Mouse (Mus musculus) erythroblast, embryonic 14.5 days (primary cell): ENCODE measurements around the gene Neurod2.

Experiments
- GATA1 ChIP-seq: IDR thresholded peaks from 2 replicates; pipeline ENCODE4 v1.6.1; 2012; ENCODE audit warnings: low read length, inconsistent platforms, mixed read lengths
- TAL1 ChIP-seq: IDR thresholded peaks from 3 replicates; pipeline ENCODE4 v1.6.1; 2012; ENCODE audit warnings: low read length, inconsistent platforms, mixed read lengths

DNA sequence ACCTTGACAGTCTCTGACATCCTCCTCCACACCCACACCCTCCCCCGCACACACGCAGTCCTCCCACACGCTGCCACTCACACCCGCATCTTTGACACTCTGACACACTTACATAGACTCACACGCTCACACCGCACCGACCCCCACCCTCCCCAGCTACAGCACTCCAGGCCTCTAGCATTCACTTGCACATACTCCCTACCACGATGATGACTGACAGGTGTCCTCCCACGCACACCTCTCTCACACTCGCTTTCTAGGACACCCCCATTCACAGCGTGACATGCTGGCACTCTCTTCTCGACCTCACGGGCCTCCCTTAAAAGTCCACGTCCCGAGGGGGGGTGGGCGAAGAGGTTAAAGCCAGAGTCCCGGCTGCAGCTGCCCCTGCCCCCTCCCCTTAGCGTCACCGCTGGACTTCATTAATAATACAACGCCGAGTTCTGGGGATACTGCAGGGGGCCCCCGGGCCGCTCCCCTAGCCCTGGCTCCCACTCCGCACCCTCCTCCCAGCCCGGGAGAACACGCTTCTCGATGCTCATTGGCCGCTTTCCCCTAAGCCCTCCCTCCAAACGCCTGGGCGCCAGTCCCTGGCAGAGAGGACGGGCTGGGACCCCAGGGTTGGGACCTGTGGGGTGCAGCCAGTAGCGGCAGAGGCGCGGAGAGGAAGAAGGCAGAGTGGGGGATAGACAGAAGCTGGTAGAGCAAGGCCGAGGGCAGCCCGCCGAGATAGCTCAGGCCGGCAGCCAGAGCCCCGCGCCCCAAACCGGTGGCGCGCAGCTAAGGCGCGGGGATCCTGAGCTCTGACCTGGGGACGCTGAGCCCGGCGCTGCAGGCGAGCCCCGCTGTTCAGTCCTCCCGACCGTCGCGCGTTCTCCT is 18.9 kb upstream of the Neurod2 start, which contains the start of gene Ppp1r1b:
- TF ChIP-seq TAL1, result no peak
- TF ChIP-seq GATA1, result no peak
